Mouse (Mus musculus): ENCODE measurements around the gene Mzt1. TPM values are rescaled to one million over a fixed set of nuclear protein-coding genes. Genes with fewer than 3 reads are reported as not detected.
A peak's percentile ranks its signal among the peaks of the same experiment; 100 is the strongest.
"Not testable (repeated sequence)": the region's sequence is repeated elsewhere in the genome, so short reads cannot be mapped to it uniquely, and the experiment has no call there.

The Mzt1 gene
- polyA plus RNA-seq, 1 experiment from 2014 or later: 110 TPM

DNA sequence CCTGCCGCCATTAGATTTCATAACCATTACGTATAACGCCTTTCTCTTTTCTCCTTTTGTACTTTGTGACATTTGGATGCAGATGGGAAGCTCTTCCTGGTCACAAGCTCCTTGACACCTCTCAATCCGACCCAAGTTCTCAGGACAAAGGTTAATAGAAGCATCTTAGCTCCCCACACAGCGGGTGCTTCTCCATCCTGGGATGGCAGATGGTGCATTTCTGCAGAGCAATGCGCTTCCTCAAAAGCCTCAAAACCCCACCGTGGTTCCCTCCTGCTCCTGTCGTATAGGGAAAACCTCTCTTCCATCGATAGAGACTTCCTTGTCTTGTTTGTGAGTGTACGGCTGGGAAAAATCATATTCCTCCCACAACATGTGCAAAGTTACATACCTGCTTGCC lies 1.8 kb downstream of the Mzt1 start:
- WGBS: 19% methylated on average over 10 of the region's 10 CpGs
- 0 out of 2 replicates have a peak overlapping the region, but pooled peaks have one; percentile 29 for H3K9ac ChIP-seq (replicated peaks; ENCODE audit: low read depth, low read length)
- peaks cover 14% of the 10 kb centered on the region for H3K4me1 ChIP-seq (ENCODE audit: control insufficient read depth, insufficient read depth, low read length)
- H3K4me3 ChIP-seq (ENCODE audit: low read depth, low read length): no peak overlapping the region; the same call in 1 of the 2 replicates
- ATAC-seq (ENCODE audit: low read depth): no peak
- H3K36me3 ChIP-seq (ENCODE audit: control insufficient read depth, insufficient read depth, low read length): no peaks in the 10 kb centered on the region; the same call in 1 of the 2 replicates
- H3K4me2 ChIP-seq (ENCODE audit: low read depth, low read length): peak overlapping the region; percentile 67
- H3K9me3 ChIP-seq (ENCODE audit: control insufficient read depth, low read length): no peaks in the 10 kb centered on the region
- no peaks in the 10 kb centered on the region for H3K27me3 ChIP-seq (ENCODE audit: control insufficient read depth, insufficient read depth, low read length)
- no peak overlapping the region for H3K27ac ChIP-seq (ENCODE audit: low read depth, low read length)

DNA sequence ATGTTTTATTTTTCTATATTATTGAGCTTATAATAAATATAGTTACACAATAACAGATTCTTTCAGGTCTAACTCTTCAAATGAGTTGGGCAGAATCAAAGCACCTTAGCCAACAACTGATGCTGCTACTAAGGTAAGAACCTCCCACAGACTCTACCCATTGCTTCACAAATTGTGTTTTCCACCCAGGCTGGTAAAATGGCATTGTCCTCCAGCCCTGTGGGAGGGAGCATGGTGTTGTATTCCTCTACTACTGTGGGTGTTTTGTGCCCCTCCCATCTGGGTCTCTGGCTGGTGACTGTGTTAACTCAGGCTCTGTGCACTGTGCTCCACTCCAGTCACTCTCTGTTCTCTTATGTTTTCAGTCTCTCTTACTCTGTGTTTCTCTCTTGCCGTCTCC lies 2.4 kb downstream of the Mzt1 start:
- no peaks in the 10 kb centered on the region; the same call in 1 of the 2 replicates for H3K36me3 ChIP-seq (ENCODE audit: control insufficient read depth, insufficient read depth, low read length)
- peaks cover 14% of the 10 kb centered on the region for H3K4me1 ChIP-seq (ENCODE audit: control insufficient read depth, insufficient read depth, low read length)
- no peak overlapping the region for H3K4me3 ChIP-seq (ENCODE audit: low read depth, low read length)
- H3K27ac ChIP-seq (ENCODE audit: low read depth, low read length): no peak overlapping the region
- no peak overlapping the region for H3K9ac ChIP-seq (replicated peaks; ENCODE audit: low read depth, low read length)
- peak overlapping the region; percentile 67 for H3K4me2 ChIP-seq (ENCODE audit: low read depth, low read length)
- H3K9me3 ChIP-seq (ENCODE audit: control insufficient read depth, low read length): no peaks in the 10 kb centered on the region
- no peaks in the 10 kb centered on the region for H3K27me3 ChIP-seq (ENCODE audit: control insufficient read depth, insufficient read depth, low read length)
- WGBS: 29% methylated on average over 1 of the region's 1 CpGs
- no peak for ATAC-seq (ENCODE audit: low read depth)

DNA sequence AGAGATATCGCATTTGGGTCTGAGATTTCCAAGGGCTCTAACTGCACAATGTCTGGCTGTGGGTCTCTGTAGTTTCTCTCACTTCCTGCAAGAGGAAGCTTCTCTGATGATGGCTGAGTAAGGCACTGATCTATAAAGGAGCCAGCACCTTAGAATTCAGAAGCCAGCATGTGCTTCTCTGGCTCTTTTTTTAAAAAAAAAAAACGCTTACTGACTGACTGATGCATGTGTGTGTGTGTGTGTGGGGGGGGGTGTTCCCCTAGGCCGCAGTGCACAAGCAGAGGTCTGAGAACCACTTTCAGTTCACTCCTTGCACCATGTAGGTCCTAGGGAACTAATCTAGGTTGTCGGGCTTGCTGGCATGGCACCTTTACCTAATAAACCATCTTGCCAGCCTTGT lies 4.5 kb downstream of the Mzt1 start:
- Histone ChIP-seq H3K9ac (replicated peaks; ENCODE audit: low read depth, low read length) (no peak overlapping the region), H3K4me2 (ENCODE audit: low read depth, low read length) (no peak overlapping the region)
- 77% methylated on average over 4 of the region's 4 CpGs for WGBS

DNA sequence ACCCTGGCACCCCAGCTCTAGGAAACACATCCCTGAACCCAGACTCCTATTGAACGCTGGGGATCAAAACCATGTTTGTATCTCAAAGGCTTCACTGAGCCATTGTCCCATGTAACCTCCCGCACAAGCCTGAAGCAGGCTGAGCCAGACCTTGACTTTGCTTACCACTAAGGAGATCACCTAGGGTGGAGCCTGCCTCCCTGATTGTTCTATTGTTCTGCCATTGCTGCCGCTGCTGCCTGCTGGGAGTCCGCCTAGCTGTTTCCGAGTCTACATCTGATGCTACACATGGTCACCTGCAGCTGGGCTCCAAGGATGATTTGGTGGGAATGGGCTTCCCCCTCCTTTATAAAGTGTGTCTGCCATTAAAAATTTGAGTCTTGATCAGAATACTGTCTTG lies 6.6 kb downstream of the Mzt1 start:
- not testable (repeated sequence) for ATAC-seq (ENCODE audit: low read depth); H3K27me3 ChIP-seq (ENCODE audit: control insufficient read depth, insufficient read depth, low read length); H3K9ac ChIP-seq (replicated peaks; ENCODE audit: low read depth, low read length); H3K4me1 ChIP-seq (ENCODE audit: control insufficient read depth, insufficient read depth, low read length); H3K4me3 ChIP-seq (ENCODE audit: low read depth, low read length); H3K27ac ChIP-seq (ENCODE audit: low read depth, low read length); H3K4me2 ChIP-seq (ENCODE audit: low read depth, low read length); H3K36me3 ChIP-seq (ENCODE audit: control insufficient read depth, insufficient read depth, low read length); H3K9me3 ChIP-seq (ENCODE audit: control insufficient read depth, low read length)
- 58% methylated on average over 5 of the region's 5 CpGs for WGBS

More for the DNA sequence above, 4.5 kb downstream of the Mzt1 start:
- no peaks in the 10 kb centered on the region; the same call in 1 of the 2 replicates for H3K36me3 ChIP-seq (ENCODE audit: control insufficient read depth, insufficient read depth, low read length)
- no peak for ATAC-seq (ENCODE audit: low read depth)
- H3K4me3 ChIP-seq (ENCODE audit: low read depth, low read length): no peak overlapping the region
- H3K27me3 ChIP-seq (ENCODE audit: control insufficient read depth, insufficient read depth, low read length): no peaks in the 10 kb centered on the region
- H3K9me3 ChIP-seq (ENCODE audit: control insufficient read depth, low read length): no peaks in the 10 kb centered on the region
- H3K27ac ChIP-seq (ENCODE audit: low read depth, low read length): no peak overlapping the region
- peaks cover 14% of the 10 kb centered on the region for H3K4me1 ChIP-seq (ENCODE audit: control insufficient read depth, insufficient read depth, low read length)

DNA sequence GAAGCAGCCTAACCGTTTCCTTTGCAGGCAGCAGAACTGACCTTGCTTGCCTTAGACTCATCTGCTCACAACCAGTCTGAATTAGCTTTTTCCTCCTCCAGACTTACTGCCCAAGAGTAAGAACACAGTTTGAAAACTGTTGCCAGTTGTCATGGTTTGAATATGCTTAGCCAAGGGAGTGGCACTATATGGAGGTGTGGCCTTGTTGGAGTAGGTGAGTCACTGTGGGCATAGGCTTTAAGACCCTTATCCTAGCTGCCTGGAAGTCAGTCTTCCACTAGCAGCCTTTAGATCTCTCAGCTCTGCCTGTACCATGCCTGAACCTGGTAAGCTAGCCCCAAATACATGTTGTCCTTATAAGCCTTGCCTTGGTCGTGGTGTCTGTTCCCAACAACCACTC lies 8.2 kb downstream of the Mzt1 start:
- no peak for ATAC-seq (ENCODE audit: low read depth)
- H3K9me3 ChIP-seq (ENCODE audit: control insufficient read depth, low read length): no peaks in the 10 kb centered on the region
- WGBS: 80% methylated on average over 2 of the region's 2 CpGs

DNA sequence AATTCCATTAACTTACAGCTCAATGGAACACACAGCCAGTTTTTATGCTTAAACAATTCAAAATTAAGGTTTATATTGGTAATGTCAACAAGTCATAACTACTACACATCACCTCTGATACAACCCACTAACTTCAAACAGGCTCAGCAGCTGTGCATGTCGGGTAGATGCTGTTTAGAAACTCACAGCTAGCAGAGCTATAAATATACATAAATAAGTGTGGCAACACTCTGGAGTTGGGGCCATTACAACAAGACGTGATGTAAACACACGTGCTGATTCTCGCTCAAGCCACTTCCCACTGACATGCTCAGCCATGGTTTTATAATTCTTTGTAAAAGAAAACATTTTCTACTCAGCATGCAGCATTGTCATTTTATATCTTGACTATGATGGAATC lies 9.9 kb downstream of the Mzt1 start:
- Histone ChIP-seq H3K27me3 (ENCODE audit: control insufficient read depth, insufficient read depth, low read length) (no peaks in the 10 kb centered on the region), H3K9me3 (ENCODE audit: control insufficient read depth, low read length) (no peaks in the 10 kb centered on the region), H3K4me3 (ENCODE audit: low read depth, low read length) (no peak overlapping the region), H3K4me2 (ENCODE audit: low read depth, low read length) (no peak overlapping the region), H3K27ac (ENCODE audit: low read depth, low read length) (no peak overlapping the region), H3K4me1 (ENCODE audit: control insufficient read depth, insufficient read depth, low read length) (no peaks in the 10 kb centered on the region), H3K36me3 (ENCODE audit: control insufficient read depth, insufficient read depth, low read length) (peaks cover 3% of the 10 kb centered on the region; the same call in 1 of the 2 replicates), H3K9ac (replicated peaks; ENCODE audit: low read depth, low read length) (no peak overlapping the region)
- ATAC-seq (ENCODE audit: low read depth): no peak
- WGBS: 74% methylated on average over 4 of the region's 4 CpGs

More for the DNA sequence above, 8.2 kb downstream of the Mzt1 start:
- H3K27ac ChIP-seq (ENCODE audit: low read depth, low read length): no peak overlapping the region
- no peaks in the 10 kb centered on the region for H3K27me3 ChIP-seq (ENCODE audit: control insufficient read depth, insufficient read depth, low read length)
- H3K4me3 ChIP-seq (ENCODE audit: low read depth, low read length): no peak overlapping the region
- H3K4me1 ChIP-seq (ENCODE audit: control insufficient read depth, insufficient read depth, low read length): no peaks in the 10 kb centered on the region
- H3K36me3 ChIP-seq (ENCODE audit: control insufficient read depth, insufficient read depth, low read length): peaks cover 3% of the 10 kb centered on the region; the same call in 1 of the 2 replicates
- H3K9ac ChIP-seq (replicated peaks; ENCODE audit: low read depth, low read length): no peak overlapping the region
- H3K4me2 ChIP-seq (ENCODE audit: low read depth, low read length): no peak overlapping the region

DNA sequence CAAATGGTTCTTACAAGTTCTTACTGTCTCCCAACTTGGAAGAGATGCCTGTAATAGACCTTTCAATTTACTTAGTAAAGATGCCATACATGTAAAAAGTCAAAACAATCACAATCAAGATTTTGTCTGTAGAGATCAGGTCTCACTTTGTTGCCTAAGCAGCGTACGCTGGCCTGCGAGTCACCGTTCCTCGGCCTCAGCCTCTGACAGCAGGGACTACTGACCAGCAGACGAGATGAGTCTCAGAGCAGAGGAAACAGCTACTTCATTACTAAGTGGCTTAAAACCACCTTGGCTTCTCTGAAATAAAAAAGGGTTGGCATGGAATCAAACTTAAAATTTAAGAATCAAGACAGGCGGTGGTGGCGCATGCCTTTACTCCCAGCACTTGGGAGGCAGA lies 11.1 kb downstream of the Mzt1 start:
- H3K4me3 ChIP-seq (ENCODE audit: low read depth, low read length); H3K27me3 ChIP-seq (ENCODE audit: control insufficient read depth, insufficient read depth, low read length); H3K4me2 ChIP-seq (ENCODE audit: low read depth, low read length); H3K9me3 ChIP-seq (ENCODE audit: control insufficient read depth, low read length); ATAC-seq (ENCODE audit: low read depth); H3K4me1 ChIP-seq (ENCODE audit: control insufficient read depth, insufficient read depth, low read length); H3K27ac ChIP-seq (ENCODE audit: low read depth, low read length); H3K9ac ChIP-seq (replicated peaks; ENCODE audit: low read depth, low read length); H3K36me3 ChIP-seq (ENCODE audit: control insufficient read depth, insufficient read depth, low read length): not testable (repeated sequence)
- WGBS: 97% methylated on average over 8 of the region's 8 CpGs

DNA sequence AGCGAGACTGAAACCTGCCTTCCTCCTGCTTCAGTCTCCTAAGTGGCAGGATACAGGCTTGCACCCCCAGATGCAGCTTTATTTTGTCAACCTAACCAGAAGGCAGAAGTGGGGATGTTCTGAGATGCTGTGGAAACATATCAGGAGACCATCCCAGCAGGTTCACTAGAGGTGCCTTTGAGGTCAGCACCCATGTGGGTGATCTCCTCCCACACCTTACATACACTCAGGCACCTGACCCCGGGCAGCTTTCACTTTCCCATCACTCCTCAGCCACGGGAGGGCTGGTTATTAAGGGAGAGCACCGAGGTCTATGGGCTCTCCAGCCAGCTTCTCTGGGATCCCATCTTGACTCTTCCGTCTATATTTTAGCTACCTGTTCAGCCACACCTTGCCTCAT lies 13.3 kb downstream of the Mzt1 start:
- 0 out of 2 replicates have a peak, but pooled peaks cover 3% of the 10 kb centered on the region for H3K36me3 ChIP-seq (ENCODE audit: control insufficient read depth, insufficient read depth, low read length)
- 84% methylated on average over 5 of the region's 5 CpGs for WGBS
- no peak overlapping the region for H3K9ac ChIP-seq (replicated peaks; ENCODE audit: low read depth, low read length)
- no peak overlapping the region for H3K4me3 ChIP-seq (ENCODE audit: low read depth, low read length)
- no peaks in the 10 kb centered on the region for H3K27me3 ChIP-seq (ENCODE audit: control insufficient read depth, insufficient read depth, low read length)
- H3K9me3 ChIP-seq (ENCODE audit: control insufficient read depth, low read length): no peaks in the 10 kb centered on the region
- no peak for ATAC-seq (ENCODE audit: low read depth)
- H3K4me1 ChIP-seq (ENCODE audit: control insufficient read depth, insufficient read depth, low read length): no peaks in the 10 kb centered on the region
- no peak overlapping the region for H3K27ac ChIP-seq (ENCODE audit: low read depth, low read length)
- H3K4me2 ChIP-seq (ENCODE audit: low read depth, low read length): no peak overlapping the region

DNA sequence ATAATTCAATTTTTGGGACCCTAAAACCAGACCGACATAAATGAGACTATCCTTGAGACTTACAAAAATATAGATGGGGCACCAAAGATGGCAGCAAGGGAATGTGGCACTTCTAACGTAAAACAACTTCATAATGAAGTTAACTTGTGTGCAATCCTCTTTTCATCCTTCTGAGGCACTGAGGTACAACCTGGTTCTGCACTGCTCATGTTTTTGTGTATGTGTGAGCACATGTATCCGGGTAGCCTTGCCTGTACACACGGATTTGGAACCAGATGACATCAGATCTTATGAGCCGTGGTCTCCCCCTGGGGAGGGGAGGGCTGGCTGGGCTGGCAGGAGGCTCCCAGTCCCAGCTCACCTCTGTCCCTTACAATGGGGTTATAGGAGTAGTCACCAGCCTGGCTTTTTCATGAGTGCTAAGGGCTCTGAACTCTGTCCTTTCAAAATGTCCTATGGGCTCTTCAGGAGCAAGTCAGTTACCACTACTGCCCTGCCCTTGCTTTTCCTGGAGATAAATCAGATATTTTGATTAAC lies 14.5 kb downstream of the Mzt1 start:
- Histone ChIP-seq H3K4me2 (ENCODE audit: low read depth, low read length) (no peak overlapping the region), H3K27me3 (ENCODE audit: control insufficient read depth, insufficient read depth, low read length) (no peaks in the 10 kb centered on the region), H3K9me3 (ENCODE audit: control insufficient read depth, low read length) (no peaks in the 10 kb centered on the region), H3K36me3 (ENCODE audit: control insufficient read depth, insufficient read depth, low read length) (0 out of 2 replicates have a peak, but pooled peaks cover 3% of the 10 kb centered on the region), H3K4me3 (ENCODE audit: low read depth, low read length) (no peak overlapping the region), H3K27ac (ENCODE audit: low read depth, low read length) (no peak overlapping the region), H3K9ac (replicated peaks; ENCODE audit: low read depth, low read length) (no peak overlapping the region), H3K4me1 (ENCODE audit: control insufficient read depth, insufficient read depth, low read length) (no peaks in the 10 kb centered on the region)
- 84% methylated on average over 5 of the region's 5 CpGs for WGBS
- 0 out of 2 replicates have a peak, but pooled peaks have one; percentile 37 for ATAC-seq (ENCODE audit: low read depth)

Measured in neural tube, embryonic 14.5 days (tissue).